Mouse (Mus musculus) G1E-ER4 (cell line): ENCODE measurements around the gene Tnrc6a. TPM values are rescaled to one million over a fixed set of nuclear protein-coding genes. Genes with fewer than 3 reads are reported as not detected.
A peak's percentile ranks its signal among the peaks of the same experiment; 100 is the strongest.

Source experiments
- GATA1 ChIP-seq: IDR thresholded peaks from one replicate; pipeline ENCODE4 v1.8.0; 2012; ENCODE audit warnings: low read length, inconsistent platforms
- polyA plus RNA-seq: library from polyadenylated mRNA; stranded (reverse); fragments of >175 nt; gene quantifications from 2 replicates; pipeline ENCODE4 v1.2.3, GENCODE M21; 2012

The Tnrc6a gene
- polyA plus RNA-seq, 1 experiment: 174 TPM

DNA sequence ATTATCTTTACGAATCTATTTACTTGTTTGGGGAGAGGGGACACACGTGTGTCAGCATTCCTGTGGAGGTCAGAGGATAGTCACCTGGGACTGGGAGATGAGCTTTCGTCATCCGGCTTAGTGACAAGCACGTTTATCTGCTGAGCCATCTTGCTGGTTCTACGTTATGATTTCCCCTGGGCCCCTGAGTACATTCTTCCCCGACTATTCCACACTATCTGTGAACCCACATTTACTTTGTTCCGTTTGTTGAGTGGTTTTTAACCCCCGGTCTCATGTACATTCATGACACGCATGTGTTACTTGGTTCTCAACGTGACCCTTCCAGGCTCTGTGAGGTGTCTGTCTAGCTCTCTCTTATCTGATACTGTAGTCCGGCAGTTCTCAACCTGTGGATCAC, 6.9 kb upstream of the Tnrc6a start:
- peak; percentile 49 for TF ChIP-seq GATA1

DNA sequence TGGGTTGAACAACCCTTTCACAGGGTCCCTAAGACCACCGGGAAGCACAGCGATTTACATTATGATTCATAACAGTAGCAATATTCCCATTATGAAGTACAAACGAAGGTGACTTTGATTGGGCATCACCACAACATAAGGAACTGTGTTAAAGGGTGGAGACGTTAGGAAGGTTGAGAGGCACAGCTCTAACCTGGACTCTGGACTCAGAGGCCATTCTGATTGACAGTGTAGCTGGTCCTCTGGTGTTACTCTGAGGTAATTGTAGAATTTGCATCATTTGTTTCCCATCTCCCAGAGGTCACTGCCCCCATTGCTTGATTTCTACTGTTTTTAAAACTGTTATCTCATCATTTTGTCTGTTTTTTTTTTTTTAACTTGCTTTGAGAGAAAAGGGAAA, 6.5 kb upstream of the Tnrc6a start:
- no peak for TF ChIP-seq GATA1

DNA sequence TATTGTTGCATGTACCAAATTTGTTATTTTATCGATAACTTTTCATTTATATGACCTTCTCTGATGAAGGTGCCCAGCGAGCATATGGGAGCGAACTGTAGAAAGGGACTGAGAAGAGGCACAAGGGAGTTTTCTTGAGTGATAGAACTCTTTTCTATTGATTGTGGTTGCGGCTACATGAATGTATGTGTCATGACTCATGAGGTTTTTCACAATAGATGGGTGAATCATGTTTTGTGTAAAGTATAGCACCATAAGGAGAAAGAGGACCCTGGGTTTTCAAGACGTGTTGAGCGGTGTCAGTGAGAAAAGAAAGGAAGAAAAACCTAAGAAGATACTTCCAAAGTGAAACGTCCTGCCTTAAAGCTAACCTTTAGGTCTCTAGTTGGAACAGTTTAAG, 3.2 kb upstream of the Tnrc6a start:
- no peak for TF ChIP-seq GATA1

DNA sequence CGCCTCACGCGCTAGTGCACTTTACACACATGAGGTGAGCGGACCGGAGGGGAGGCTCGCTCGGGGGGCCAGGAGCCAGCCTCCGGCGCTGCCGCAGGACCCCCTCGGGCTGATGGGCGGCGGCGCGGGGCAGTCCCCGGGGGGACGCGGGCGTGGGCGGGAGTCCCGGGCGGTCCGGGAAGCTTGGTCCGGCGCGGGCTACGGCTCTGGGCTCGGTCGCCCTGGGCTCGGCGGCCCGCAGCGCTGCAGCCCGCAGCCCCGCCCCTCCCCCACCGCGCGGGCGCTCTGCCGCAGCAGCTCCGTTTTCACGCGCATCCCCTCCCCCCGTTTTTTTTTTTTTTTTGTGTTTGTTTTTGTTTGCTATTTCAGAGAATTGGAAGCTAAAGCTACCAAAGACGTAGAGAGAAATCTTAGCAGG, 623 bp downstream of the Tnrc6a start:
- TF ChIP-seq GATA1: no peak

DNA sequence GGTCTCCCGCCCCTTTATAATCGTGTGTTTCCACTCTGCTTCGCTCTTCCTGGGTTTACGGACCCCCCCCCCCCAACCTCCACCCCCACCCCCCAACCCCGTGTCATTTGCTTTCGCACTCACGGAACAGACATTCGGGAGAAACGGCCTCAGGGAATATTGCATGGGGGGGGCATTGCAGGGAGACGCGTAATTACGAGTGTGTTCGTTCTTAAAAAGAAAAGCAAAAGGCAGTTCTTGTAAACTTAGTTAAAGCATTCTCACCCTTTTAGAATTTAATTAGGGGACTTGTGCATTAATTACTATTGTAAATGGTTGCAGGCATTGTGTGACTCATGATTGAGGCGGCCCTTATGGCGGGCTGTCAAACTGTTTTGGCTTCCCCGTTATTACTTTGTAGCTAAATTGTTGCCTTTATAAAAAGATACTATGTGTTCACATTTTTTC, 1.1 kb downstream of the Tnrc6a start:
- no peak for TF ChIP-seq GATA1

DNA sequence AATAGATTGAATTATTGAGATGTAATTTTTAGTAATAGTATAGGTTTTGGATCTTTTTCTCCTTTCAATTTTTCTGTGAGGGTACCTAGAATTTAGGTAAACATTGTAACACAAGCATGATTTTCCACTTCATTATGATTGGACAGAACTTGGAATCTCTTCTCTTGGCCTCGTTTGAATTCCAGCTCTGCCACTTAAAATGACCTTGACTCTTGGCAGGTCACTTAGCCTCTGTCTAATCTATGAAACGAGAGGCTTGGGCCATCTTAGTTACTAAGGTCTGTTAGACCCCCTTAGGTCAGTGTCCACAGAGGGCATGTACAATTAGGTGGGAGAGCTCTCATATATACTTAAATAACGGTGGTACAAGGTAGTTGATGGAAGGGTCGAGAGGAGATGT, 2.4 kb downstream of the Tnrc6a start:
- TF ChIP-seq GATA1: no peak

DNA sequence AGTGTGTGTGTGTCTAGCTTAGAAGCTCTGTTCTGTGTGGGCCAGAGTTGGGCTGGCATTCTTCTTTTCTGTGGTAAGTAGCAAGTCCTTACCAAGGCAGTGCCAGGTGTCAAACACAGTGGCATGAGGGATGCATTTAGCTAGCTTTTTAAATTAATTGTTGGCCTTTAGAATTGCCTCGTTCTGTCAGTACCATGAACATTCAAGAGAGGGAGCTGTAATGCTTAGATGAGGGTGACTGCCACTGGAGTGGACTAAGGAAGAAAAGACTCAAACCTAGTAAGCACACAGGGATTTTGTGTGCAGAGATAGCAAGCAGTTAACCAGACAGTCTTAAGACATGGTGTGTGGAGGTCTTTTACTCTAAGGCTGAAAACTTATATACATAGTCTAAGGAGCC, 3.6 kb downstream of the Tnrc6a start:
- no peak for TF ChIP-seq GATA1

DNA sequence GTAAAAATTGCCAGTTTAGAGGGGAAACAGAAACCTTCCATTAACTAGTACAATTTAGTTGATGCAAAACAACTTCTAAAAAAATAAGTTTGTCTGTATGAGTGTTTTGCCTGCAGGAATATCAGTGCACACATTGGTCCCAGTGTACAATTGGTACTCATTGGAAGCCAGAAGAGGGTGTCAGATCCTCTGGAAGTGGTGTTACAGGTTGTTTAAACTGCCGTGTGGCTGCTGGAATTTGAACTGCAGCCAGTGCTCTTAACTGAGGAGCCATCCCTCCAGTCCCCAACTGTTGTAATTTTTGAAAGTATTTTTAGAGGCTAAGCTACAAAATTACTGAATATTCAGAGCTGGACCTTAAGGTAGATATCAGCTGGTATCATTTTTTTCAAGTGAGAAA, 4.3 kb downstream of the Tnrc6a start:
- TF ChIP-seq GATA1: no peak

DNA sequence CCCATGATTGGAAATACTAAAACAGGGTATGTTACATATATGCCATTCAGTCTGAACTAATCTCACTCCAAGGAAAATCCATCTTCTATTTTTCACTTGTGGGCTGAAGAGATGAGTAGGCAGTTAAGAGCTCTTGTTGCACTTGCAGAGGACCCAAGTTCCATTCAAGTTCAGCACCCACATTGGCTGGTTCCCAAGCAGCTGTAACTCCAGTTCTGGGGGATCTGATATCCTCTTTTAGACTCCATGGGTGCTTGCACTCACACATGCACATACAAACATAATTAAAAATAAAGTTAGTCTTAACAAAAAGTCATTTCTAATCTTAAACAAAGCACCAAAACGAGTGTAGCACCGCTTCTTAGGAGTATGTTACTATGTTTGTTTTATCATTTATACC, 5.4 kb downstream of the Tnrc6a start:
- no peak for TF ChIP-seq GATA1

DNA sequence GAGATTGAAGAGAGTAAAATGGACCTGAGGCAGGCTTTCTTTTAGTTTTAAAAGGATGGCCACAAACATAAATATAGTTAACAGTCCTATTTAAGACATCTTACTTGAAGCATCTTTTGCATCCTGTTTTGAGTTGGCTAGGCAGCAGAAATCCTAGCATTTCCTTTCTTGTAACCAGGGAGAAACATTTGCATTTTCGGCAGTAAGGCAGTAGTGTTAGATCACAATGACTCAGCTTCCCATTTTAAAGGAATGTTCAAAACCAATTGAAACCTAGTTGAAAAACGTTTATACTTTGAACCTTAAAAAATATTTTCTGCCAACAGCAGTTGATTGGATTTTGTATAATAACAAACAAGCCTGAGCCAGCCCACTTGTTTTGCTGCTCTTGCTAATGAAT, 6.5 kb downstream of the Tnrc6a start:
- TF ChIP-seq GATA1: no peak

DNA sequence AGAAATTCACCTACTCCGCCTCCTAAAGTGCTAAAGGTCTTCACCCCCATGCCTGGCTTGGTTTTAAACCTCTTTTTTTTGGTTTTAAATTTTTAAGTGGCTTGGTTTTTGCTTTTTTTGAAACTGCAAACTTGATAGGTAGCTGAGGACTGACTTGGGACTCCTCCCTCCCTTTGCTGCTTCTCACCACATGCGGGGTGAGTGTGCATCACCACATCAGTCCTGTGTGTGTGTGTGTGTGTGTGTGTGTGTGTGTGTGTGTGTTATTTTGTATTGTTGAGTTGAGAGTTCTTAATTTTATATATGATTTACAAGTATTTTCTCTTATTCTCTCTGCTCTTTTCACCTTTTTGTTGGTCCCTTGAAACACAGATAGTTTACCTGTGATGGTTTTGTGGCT, 8.7 kb downstream of the Tnrc6a start:
- TF ChIP-seq GATA1: no peak

DNA sequence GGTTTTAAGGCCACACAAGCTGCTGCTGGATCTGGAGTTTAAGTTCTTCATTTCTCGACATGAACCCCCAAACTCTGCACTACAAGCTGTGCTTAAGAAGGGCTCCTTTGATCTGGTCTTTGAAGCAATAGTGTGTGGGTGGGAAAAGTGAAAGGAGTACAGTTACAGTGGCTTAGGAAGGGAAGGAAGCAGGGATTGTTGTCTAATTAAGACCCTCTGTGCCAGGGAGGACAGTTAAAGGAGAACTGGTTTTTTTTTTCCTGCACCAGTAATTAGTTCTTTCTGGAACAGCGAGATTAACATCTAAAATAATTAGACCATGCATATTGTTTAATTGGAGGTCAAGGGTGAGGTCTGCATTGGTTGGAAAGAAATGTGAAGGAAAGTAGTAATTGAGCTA, 11.2 kb downstream of the Tnrc6a start:
- no peak for TF ChIP-seq GATA1

DNA sequence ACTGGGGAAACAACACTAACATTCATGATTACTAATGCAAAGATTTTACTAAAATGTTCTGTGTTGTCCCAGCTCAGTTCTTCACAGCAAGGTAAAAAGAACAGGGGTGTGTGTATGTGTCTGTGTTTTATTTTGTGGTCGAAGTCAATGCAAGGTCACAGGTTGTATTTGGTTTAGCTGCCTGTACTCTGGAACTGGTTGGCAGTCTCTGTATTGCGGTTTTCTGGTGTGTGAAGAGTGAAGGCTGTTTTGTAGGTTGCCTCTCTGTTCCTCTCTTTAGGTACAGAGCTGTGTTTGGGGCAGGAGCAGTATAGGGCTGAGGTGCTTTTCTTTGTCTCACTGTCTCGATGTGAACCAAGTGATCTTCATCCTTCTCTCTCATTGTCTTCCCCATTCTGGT, 12.0 kb downstream of the Tnrc6a start:
- no peak for TF ChIP-seq GATA1

DNA sequence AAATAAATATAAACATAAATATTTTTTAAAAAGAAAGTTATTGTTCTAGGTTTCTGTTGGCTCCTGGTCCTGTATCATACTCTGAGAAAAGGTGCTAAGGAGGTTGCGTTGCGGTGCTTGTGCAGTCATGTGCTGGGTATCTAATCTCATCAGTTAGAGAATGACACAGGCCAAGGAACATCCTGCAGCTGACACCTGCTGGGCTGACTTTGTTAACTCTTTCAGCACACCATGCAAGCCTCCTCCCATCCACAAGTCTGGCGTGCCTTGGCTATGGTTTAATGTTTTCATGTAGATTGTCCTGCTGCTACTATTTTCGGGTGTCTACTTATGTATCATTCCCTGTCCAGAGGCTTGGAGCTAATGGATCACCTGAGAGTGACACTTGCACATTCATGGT, 14.3 kb downstream of the Tnrc6a start:
- no peak for TF ChIP-seq GATA1

DNA sequence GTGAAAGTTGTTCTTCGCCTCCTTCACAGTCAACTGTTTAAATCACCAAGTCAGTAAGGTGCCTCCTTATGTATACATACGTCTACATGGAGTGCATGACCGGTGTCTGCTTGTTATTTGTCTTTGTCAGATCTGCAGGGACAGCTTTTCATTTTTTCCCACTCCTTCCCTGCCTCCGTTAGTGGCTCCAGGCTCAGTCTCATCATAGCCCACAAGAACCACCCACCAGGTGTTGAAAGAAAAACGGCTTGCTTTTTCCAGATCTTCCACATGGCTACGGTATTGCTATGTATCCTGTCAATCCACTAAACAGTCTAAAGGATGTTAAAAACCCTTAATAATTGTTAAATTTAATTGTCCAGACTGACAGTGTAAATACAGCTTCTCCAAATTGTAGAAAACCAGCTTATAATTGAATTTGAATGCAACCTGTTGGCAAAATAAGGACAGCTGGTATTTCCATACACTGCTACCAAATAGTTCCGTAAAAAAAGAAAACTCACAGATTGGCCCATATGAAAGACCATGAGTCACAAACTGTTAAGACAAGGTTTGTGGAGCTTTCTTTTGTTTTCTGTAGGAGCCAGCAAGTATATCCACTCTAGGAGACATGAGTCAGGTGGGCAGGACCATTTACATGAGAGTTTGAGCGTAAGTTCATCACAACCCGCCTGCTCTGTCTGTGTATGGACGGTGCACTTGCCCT, 22.6 kb downstream of the Tnrc6a start:
- no peak for TF ChIP-seq GATA1

DNA sequence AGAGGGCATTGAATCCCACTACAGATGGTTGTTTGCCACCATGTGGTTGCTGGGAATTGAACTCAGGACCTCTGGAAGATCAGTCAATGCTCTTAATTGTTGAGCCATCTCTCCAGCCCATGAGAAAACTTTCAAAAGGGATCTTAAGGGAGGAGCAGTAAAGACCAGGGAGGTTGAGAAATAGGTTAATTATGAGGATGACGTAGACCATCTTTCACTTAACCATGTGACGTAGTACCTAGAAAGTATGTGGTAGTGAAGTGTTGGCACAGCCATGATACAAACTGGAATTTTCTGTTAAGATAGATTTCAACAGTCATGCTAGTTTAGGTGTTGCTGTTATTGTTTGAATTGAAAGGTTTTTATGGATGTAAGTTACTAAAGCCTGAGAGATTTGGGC, 24.1 kb downstream of the Tnrc6a start:
- no peak for TF ChIP-seq GATA1

DNA sequence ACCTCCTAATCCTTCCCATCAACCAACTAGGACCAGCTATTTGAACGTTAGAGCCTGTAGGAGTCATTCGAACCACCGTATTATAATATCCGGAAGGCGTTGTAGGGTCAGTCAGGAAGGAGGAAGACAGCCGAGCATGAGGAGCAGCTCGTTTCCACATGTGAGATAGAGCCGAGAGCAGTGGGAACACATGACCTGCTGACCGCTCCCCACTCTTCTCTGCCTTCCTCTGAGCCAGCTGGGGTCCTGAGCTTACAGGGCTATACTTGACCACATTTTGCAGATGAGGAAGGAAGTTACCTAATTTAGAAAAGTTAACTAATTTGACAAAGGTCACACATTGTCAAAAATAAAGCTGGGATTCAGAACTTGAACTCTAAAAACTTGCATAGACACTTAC, 25.2 kb downstream of the Tnrc6a start:
- TF ChIP-seq GATA1: no peak

DNA sequence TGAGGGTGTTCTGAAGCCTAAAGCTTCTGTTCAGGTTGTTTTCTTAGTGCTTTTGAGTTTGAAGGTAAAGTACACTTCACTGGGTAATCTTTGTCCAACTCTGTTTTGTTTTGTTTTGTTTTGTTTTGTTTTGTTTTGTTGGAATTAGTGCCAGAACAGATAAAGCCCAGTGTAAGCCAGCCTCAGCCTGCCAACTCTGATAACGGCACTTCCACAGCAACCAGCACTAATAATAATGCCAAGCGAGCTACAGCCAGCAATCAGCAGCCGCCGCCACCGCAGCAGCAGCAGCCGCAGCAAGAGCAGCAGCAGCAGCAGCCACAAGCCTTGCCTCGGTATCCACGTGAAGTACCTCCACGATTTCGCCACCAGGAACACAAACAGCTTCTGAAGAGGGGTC, 38.7 kb downstream of the Tnrc6a start:
- TF ChIP-seq GATA1: no peak
